Mouse (Mus musculus) testis, adult 10 weeks (tissue): ENCODE measurements around the gene Foxn1. TPM values are rescaled to one million over a fixed set of nuclear protein-coding genes. Genes with fewer than 3 reads are reported as not detected.

Experiments
- polyA plus RNA-seq: library from polyadenylated mRNA; stranded (reverse); fragments of 350-450 nt; fragmentation: Illumina TruSeq; extraction: RNeasy Lipid Tissue Mini Kit (QIAGEN cat#74804); gene quantifications from one replicate; pipeline ENCODE4 v1.2.3, GENCODE M21; 2014; ENCODE audit warnings: low read depth, low replicate concordance

Foxn1 gene
- not detected for polyA plus RNA-seq

GRCm38 (mm10) chr11:78386508-78387043, at the start of gene Foxn1:
Gene Foxn1, minus strand, starts transcription at chr11:78386558.

GRCm38 (mm10) chr11:78422055-78422819, 35.9 kb upstream of the Foxn1 start, which contains the start of gene Slc13a2:
Gene Slc13a2, minus strand, starts transcription at chr11:78422217.

GRCm38 (mm10) chr11:78343381-78344327, 42.7 kb downstream of the Foxn1 start, which contains the start of gene Unc119:
Gene Unc119, plus strand, starts transcription at chr11:78343482.

GRCm38 (mm10) chr11:78327634-78328511, 58.5 kb downstream of the Foxn1 start, which contains the start of gene Pigs:
Gene Pigs, plus strand, starts transcription at chr11:78328415.

GRCm38 (mm10) chr11:78322860-78323259, 63.5 kb downstream of the Foxn1 start, which contains the start of gene Aldoc:
Gene Aldoc, plus strand, starts transcription at chr11:78322968.

Other genes starting within 250 kb of the Foxn1 start
- 0.08 TPM for gene Traf4, start 221.0 kb downstream of the Foxn1 start, polyA plus RNA-seq
- 5.8 TPM for gene Nek8, start 209.9 kb downstream of the Foxn1 start, polyA plus RNA-seq
- gene Tlcd1, start 209.8 kb downstream of the Foxn1 start, polyA plus RNA-seq = 44.7 TPM
- 243 TPM for gene Rpl23a, start 203.0 kb downstream of the Foxn1 start, polyA plus RNA-seq
- gene Rab34, start 198.1 kb downstream of the Foxn1 start, polyA plus RNA-seq = 2.0 TPM
- gene Proca1, start 193.2 kb downstream of the Foxn1 start, polyA plus RNA-seq = 338 TPM
- gene Sdf2, start 140.8 kb downstream of the Foxn1 start, polyA plus RNA-seq = 11.0 TPM
- gene Supt6, start 140.6 kb downstream of the Foxn1 start, polyA plus RNA-seq = 19.5 TPM
- 126 TPM for gene 2610507B11Rik, start 124.8 kb downstream of the Foxn1 start, polyA plus RNA-seq
- gene BC030499, start 95.7 kb downstream of the Foxn1 start, polyA plus RNA-seq = 0.46 TPM
- 48.0 TPM for gene Spag5, start 85.0 kb downstream of the Foxn1 start, polyA plus RNA-seq
- 4.2 TPM for gene Aldoc, start 63.6 kb downstream of the Foxn1 start, polyA plus RNA-seq
- 3.7 TPM for gene Pigs, start 58.1 kb downstream of the Foxn1 start, polyA plus RNA-seq
- 9.2 TPM for gene Unc119, start 43.1 kb downstream of the Foxn1 start, polyA plus RNA-seq
- gene Slc13a2, start 35.7 kb upstream of the Foxn1 start, polyA plus RNA-seq = 0.41 TPM
- 0.31 TPM for gene Slc46a1, start 79.1 kb upstream of the Foxn1 start, polyA plus RNA-seq
- gene Sarm1, start 111.2 kb upstream of the Foxn1 start, polyA plus RNA-seq = 0.15 TPM
- 0.73 TPM for gene Vtn, start 112.5 kb upstream of the Foxn1 start, polyA plus RNA-seq
- gene Sebox, start 116.9 kb upstream of the Foxn1 start, polyA plus RNA-seq = not detected
- 29.0 TPM for gene Tmem199, start 125.6 kb upstream of the Foxn1 start, polyA plus RNA-seq
- gene Poldip2, start 125.6 kb upstream of the Foxn1 start, polyA plus RNA-seq = 39.3 TPM
- gene Tnfaip1, start 149.8 kb upstream of the Foxn1 start, polyA plus RNA-seq = 8.6 TPM
- 45.9 TPM for gene Ift20, start 149.8 kb upstream of the Foxn1 start, polyA plus RNA-seq
- 411 TPM for gene Tmem97, start 164.2 kb upstream of the Foxn1 start, polyA plus RNA-seq